23 mouse cellular contexts compared by ENCODE assay signal in the genomic region with DNA sequence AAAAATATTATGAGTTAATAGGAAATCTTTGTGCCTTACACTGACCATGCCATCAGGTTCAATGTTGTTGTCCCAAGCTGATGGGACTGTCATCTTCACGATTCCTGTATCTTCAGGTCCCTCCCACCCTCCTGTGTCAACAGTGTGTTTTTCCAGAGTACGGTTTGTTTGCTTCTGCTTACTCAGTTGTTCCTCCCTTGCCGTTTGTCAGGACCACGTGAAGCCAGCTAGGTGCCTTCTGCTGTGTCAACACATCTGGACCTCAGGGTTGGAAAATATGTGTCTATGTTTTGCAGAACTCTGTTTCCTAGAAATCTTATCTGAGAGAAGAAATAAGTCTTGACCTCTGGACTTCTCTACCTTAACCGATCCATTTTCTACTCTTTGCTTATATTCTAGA. TPM values are rescaled to one million over a fixed set of nuclear protein-coding genes. Genes with fewer than 3 reads are reported as not detected.
DNase-seq lines count a peak whose midpoint lies in the region; ATAC-seq and TF ChIP-seq lines count a peak whose summit lies in the region.
"Had no signal": no experiment of that assay in that cellular context is flagged by ENCODE, and none has a peak within 500 bp of the region (broad histone marks: within the 10 kb centered on the region; RNA-seq: fewer than 3 reads in every experiment).

No protein-coding gene starts in this region.

- H3K9me3 ChIP-seq in heart, embryonic 16.5 days (replicated peaks; ENCODE audit: control insufficient read depth, low read length): no peaks in the 10 kb centered on the region
- H3K9me3 ChIP-seq in liver, embryonic 15.5 days (replicated peaks): no peaks in the 10 kb centered on the region
- H3K9me3 ChIP-seq in liver, embryonic 12.5 days (replicated peaks): no peaks in the 10 kb centered on the region
- H3K9me3 ChIP-seq in intestine, embryonic 15.5 days: no peaks in the 10 kb centered on the region
- H3K9me3 ChIP-seq: embryonic facial prominence, embryonic 10.5 days; forebrain, embryonic 10.5 days; heart, embryonic 10.5 days; heart, embryonic 15.5 days; hindbrain, embryonic 13.5 days had no signal

- peaks cover 5% of the 10 kb centered on the region for H3K4me1 ChIP-seq in heart, embryonic 16.5 days (ENCODE audit: control insufficient read depth, insufficient read depth, low read length)
- no peaks in the 10 kb centered on the region for H3K4me1 ChIP-seq in liver, embryonic 15.5 days (replicated peaks)
- H3K4me1 ChIP-seq in liver, embryonic 12.5 days: no peaks in the 10 kb centered on the region
- no peaks in the 10 kb centered on the region for H3K4me1 ChIP-seq in intestine, embryonic 15.5 days (replicated peaks)
- H3K4me1 ChIP-seq: embryonic facial prominence, embryonic 10.5 days; forebrain, embryonic 10.5 days; hindbrain, embryonic 13.5 days had no signal

- H3K4me2 ChIP-seq in heart, embryonic 16.5 days (ENCODE audit: low read depth, low read length): no peak overlapping the region
- no peak overlapping the region for H3K4me2 ChIP-seq in liver, embryonic 15.5 days
- H3K4me2 ChIP-seq in liver, embryonic 12.5 days: no peak overlapping the region
- H3K4me2 ChIP-seq in intestine, embryonic 15.5 days (replicated peaks): no peak overlapping the region
- H3K4me2 ChIP-seq in myocyte (ENCODE audit: low read depth): no peak overlapping the region
- H3K4me2 ChIP-seq: heart, embryonic 15.5 days; hindbrain, embryonic 13.5 days had no signal

- ATAC-seq in heart, embryonic 16.5 days (replicated peaks; ENCODE audit: extremely low read depth, insufficient read depth, low FRiP score): 0 out of 2 replicates have a peak, but pooled peaks have one; percentile 28
- peak; percentile 40; the same call in 1 of the 2 replicates for ATAC-seq in liver, embryonic 15.5 days (ENCODE audit: insufficient read depth)
- no peak for ATAC-seq in liver, embryonic 12.5 days
- peak; percentile 61; the same call in 1 of the 2 replicates for ATAC-seq in intestine, embryonic 15.5 days
- ATAC-seq: activated CD4-positive, CD25-positive, alpha-beta regulatory T cell, adult 4 months; forebrain, embryonic 14.5 days; Patski had no signal

- intact Hi-C loops in heart, postnatal 25 days (cut with DNase I): no loop called here

- no peak overlapping the region for H3ac ChIP-seq in myocyte (ENCODE audit: control insufficient read depth, insufficient read length)

- WGBS in heart, embryonic 16.5 days: 62% methylated on average over 5 of the region's 5 CpGs
- WGBS in liver, embryonic 15.5 days (ENCODE audit: insufficient replicate concordance): 70% methylated on average over 5 of the region's 5 CpGs
- 56% methylated on average over 5 of the region's 5 CpGs for WGBS in liver, embryonic 12.5 days (ENCODE audit: insufficient replicate concordance)
- WGBS in intestine, embryonic 15.5 days: 70% methylated on average over 5 of the region's 5 CpGs

- no peaks in the 10 kb centered on the region for H3K27me3 ChIP-seq in heart, embryonic 16.5 days (ENCODE audit: control insufficient read depth, insufficient read depth, low read length)
- H3K27me3 ChIP-seq in liver, embryonic 15.5 days: no peaks in the 10 kb centered on the region
- no peaks in the 10 kb centered on the region for H3K27me3 ChIP-seq in liver, embryonic 12.5 days (replicated peaks)
- no peaks in the 10 kb centered on the region for H3K27me3 ChIP-seq in intestine, embryonic 15.5 days (replicated peaks)
- H3K27me3 ChIP-seq in myocyte (ENCODE audit: control insufficient read depth, insufficient read depth, insufficient read length): no peaks in the 10 kb centered on the region
- H3K27me3 ChIP-seq: heart, embryonic 15.5 days; hindbrain, embryonic 13.5 days; Patski had no signal

- H3K27ac ChIP-seq in heart, embryonic 16.5 days (ENCODE audit: low read length): no peak overlapping the region
- H3K27ac ChIP-seq in liver, embryonic 15.5 days (replicated peaks): no peak overlapping the region
- no peak overlapping the region for H3K27ac ChIP-seq in liver, embryonic 12.5 days
- no peak overlapping the region for H3K27ac ChIP-seq in intestine, embryonic 15.5 days
- H3K27ac ChIP-seq: embryonic facial prominence, embryonic 10.5 days; forebrain, embryonic 10.5 days; gastrocnemius, adult 2 months; heart, embryonic 10.5 days; heart, embryonic 15.5 days; hindbrain, embryonic 13.5 days had no signal

- H3K79me2 ChIP-seq in myocyte (ENCODE audit: control insufficient read depth, insufficient read depth): peaks cover 72% of the 10 kb centered on the region

- no peak overlapping the region for H3K9ac ChIP-seq in heart, embryonic 16.5 days (ENCODE audit: low read length)
- H3K9ac ChIP-seq in liver, embryonic 15.5 days: no peak overlapping the region
- H3K9ac ChIP-seq in liver, embryonic 12.5 days: no peak overlapping the region
- no peak overlapping the region for H3K9ac ChIP-seq in intestine, embryonic 15.5 days
- H3K9ac ChIP-seq: heart, embryonic 15.5 days; hindbrain, embryonic 13.5 days had no signal

- H3K36me3 ChIP-seq in heart, embryonic 16.5 days (ENCODE audit: control insufficient read depth, insufficient read depth): peaks cover 33% of the 10 kb centered on the region
- H3K36me3 ChIP-seq in liver, embryonic 15.5 days (replicated peaks): peaks cover 42% of the 10 kb centered on the region
- H3K36me3 ChIP-seq in liver, embryonic 12.5 days: peaks cover 75% of the 10 kb centered on the region
- peaks cover 32% of the 10 kb centered on the region for H3K36me3 ChIP-seq in intestine, embryonic 15.5 days
- H3K36me3 ChIP-seq in myocyte (ENCODE audit: control insufficient read depth, insufficient read depth): peaks cover 71% of the 10 kb centered on the region

- no peak for TF ChIP-seq POLR2A in myocyte (IDR thresholded peaks at IDR 0.05; ENCODE audit: insufficient read length, low read depth)

- no peak overlapping the region for H3K4me3 ChIP-seq in heart, embryonic 16.5 days (ENCODE audit: low read length)
- no peak overlapping the region for H3K4me3 ChIP-seq in liver, embryonic 15.5 days (replicated peaks)
- H3K4me3 ChIP-seq in liver, embryonic 12.5 days: no peak overlapping the region
- no peak overlapping the region for H3K4me3 ChIP-seq in intestine, embryonic 15.5 days (replicated peaks)
- H3K4me3 ChIP-seq in myocyte: no peak overlapping the region
- H3K4me3 ChIP-seq: embryonic facial prominence, embryonic 10.5 days; forebrain, embryonic 10.5 days; gastrocnemius, adult 2 months; heart, embryonic 10.5 days; heart, embryonic 15.5 days; hindbrain, embryonic 13.5 days had no signal

- DNase-seq in heart, postnatal 25 days (ENCODE audit: low spot score): no peak
- DNase-seq in adrenal gland, postnatal 14 days: no peak
- no peak for DNase-seq in urinary bladder, postnatal 4 days (ENCODE audit: low spot score in 2 of 2)
- DNase-seq: adrenal gland, adult 2 months; adrenal gland, postnatal 36 days; cerebellum, adult 2 months; cerebellum, postnatal 10 days; gastrocnemius, adult 2 months; gastrocnemius, postnatal 25 days; heart, adult 18-20 months had no signal

TF ChIP-seq in myocyte, 11 proteins besides CTCF, POLR2A, EP300 and RAD21:
- no peak for TF ChIP-seq TCF12 (IDR thresholded peaks at IDR 0.05; ENCODE audit: insufficient read depth, poor library complexity, severe bottlenecking)
- TF ChIP-seq POLR2AphosphoS2 (IDR thresholded peaks at IDR 0.05; ENCODE audit: insufficient read length, low read depth): peak; percentile 19

RNA-seq across cellular contexts. Expression of a gene that starts 16.8 kb away (rescaled TPM):
- polyA plus RNA-seq in heart, embryonic 16.5 days (2015; fragmentation: Nextera tagmentation; extraction: Ambion mirVana): 16.0 and 18.4 TPM in 2 replicates
- total RNA-seq in heart, postnatal 25 days (2021): 10 to 100 TPM; 24.5 to 28.1 TPM
- 8.2 and 12.5 TPM in 2 replicates for polyA plus RNA-seq in liver, embryonic 15.5 days (2015; fragmentation: Nextera tagmentation; extraction: Ambion mirVana)
- 13.4 and 14.2 TPM in 2 replicates for polyA plus RNA-seq in liver, embryonic 12.5 days (2016; fragmentation: Nextera tagmentation; extraction: Ambion mirVana)
- 15.1 and 15.5 TPM in 2 replicates for polyA plus RNA-seq in intestine, embryonic 15.5 days (2015; fragmentation: Nextera tagmentation; extraction: Ambion mirVana)
- polyA plus RNA-seq in myocyte (2012; fragmentation: generic; extraction: Trizol): 27.4 TPM
- 15.2 and 16.4 TPM in 2 replicates for total RNA-seq in adrenal gland, postnatal 14 days (2021)

RNA-seq across cellular contexts. Expression of a gene that starts 46.7 kb away (rescaled TPM):
- 8.2 and 8.3 TPM in 2 replicates for polyA plus RNA-seq in heart, embryonic 16.5 days (2015; fragmentation: Nextera tagmentation; extraction: Ambion mirVana)
- 1 to 10 TPM; 6.6 to 7.8 TPM for total RNA-seq in heart, postnatal 25 days (2021)
- 1.5 and 1.8 TPM in 2 replicates for polyA plus RNA-seq in liver, embryonic 15.5 days (2015; fragmentation: Nextera tagmentation; extraction: Ambion mirVana)
- polyA plus RNA-seq in liver, embryonic 12.5 days (2016; fragmentation: Nextera tagmentation; extraction: Ambion mirVana): 3.6 and 4.8 TPM in 2 replicates
- polyA plus RNA-seq in intestine, embryonic 15.5 days (2015; fragmentation: Nextera tagmentation; extraction: Ambion mirVana): 6.6 and 7.8 TPM in 2 replicates
- polyA plus RNA-seq in myocyte (2012; fragmentation: generic; extraction: Trizol): 1.5 TPM
- total RNA-seq in adrenal gland, postnatal 14 days (2021): 10.1 and 12.4 TPM in 2 replicates

RNA-seq across cellular contexts. Expression of a gene that starts 50.6 kb away (rescaled TPM):
- polyA plus RNA-seq in heart, embryonic 16.5 days (2015; fragmentation: Nextera tagmentation; extraction: Ambion mirVana): 4.3 and 4.7 TPM in 2 replicates
- total RNA-seq in heart, postnatal 25 days (2021): 1 to 10 TPM; 2.2 to 2.8 TPM
- 0.37 and 0.53 TPM in 2 replicates for polyA plus RNA-seq in liver, embryonic 15.5 days (2015; fragmentation: Nextera tagmentation; extraction: Ambion mirVana)
- polyA plus RNA-seq in liver, embryonic 12.5 days (2016; fragmentation: Nextera tagmentation; extraction: Ambion mirVana): 0.60 and 0.87 TPM in 2 replicates
- 2.7 and 2.9 TPM in 2 replicates for polyA plus RNA-seq in intestine, embryonic 15.5 days (2015; fragmentation: Nextera tagmentation; extraction: Ambion mirVana)
- 0.97 TPM for polyA plus RNA-seq in myocyte (2012; fragmentation: generic; extraction: Trizol)
- 2.0 and 3.7 TPM in 2 replicates for total RNA-seq in adrenal gland, postnatal 14 days (2021)
